Mouse (Mus musculus) heart, adult 2 months (tissue): ENCODE measurements around the gene Papss2.

Experiments used
- CTCF ChIP-seq: fragments of 200-600 bp; IDR thresholded peaks from 2 replicates; pipeline ENCODE4 v1.8.1; 2022; ENCODE audit warnings: antibody characterized with exemption, mild to moderate bottlenecking, moderate library complexity
- EP300 ChIP-seq: fragments of 200-500 bp; IDR thresholded peaks from 2 replicates; pipeline ENCODE4 v1.6.1; 2011; ENCODE audit warnings: low read depth, low read length, control low read depth; ENCODE audit not compliant: insufficient read depth

GRCm38 (mm10) chr19:32569725-32570124 is 25.9 kb upstream of the Papss2 start:
- no peak for TF ChIP-seq EP300
- TF ChIP-seq CTCF: no peak
